Mouse (Mus musculus): ENCODE results near the gene Mef2b.

Gene Mef2b

GRCm38 (mm10) chr8:70139026-70139857 is at the start of gene Mef2b, which contains the start of the genes Rfxank and Borcs8:
Gene Mef2b, plus strand, starts transcription at chr8:70139711.
Gene Rfxank, minus strand, starts transcription at chr8:70139154.
Gene Borcs8, plus strand, starts transcription at chr8:70139499.
- DNase-seq, result peak; percentile 99 to 100

- no peak for DNase-seq
Observed at GRCm38 (mm10) chr8:70092786-70093185, 46.7 kb upstream of the Mef2b start.

GRCm38 (mm10) chr8:70099276-70099675 is 40.2 kb upstream of the Mef2b start:
- DNase-seq, result no peak

DNA sequence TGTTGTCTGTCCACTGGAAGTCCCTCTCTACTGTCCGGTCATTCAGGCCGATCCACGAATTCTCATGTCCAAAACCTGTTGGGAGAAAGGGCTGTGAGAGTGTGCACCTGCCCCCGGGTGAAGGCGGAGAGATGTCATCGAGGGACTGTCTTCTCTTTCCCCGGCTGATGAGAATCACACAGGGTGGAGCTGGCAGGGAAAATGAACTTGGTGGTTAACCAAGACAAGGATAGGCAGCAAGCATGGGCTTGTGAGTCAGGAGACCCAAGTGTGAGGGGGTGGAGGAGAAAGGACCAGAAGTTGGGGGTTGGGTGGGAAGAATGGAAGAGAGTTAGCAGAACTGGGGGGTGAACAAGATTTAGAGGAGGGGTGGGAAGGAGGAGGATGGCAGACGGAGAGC is 39.3 kb upstream of the Mef2b start:
- DNase-seq, result no peak

DNA sequence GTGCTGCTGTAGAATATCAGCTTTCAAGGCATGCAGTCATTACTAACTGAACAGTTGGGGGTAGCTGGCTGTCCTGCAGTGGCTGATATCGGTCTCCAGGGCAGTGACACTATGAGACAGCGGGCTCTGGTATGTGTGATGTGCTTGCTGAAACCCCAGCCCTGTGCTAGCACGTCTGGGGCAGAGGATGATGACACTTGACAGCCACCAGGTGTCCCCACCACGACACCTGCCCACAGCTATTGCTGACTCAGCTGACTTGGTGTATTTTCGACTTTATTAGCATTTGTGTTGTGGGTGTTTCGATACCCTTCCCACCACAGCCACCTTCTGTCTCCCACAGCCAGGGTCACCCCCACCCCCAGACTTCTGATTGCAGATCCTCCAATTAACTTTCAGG is 35.0 kb upstream of the Mef2b start:
- DNase-seq, result peak; percentile 75 to 80

DNA sequence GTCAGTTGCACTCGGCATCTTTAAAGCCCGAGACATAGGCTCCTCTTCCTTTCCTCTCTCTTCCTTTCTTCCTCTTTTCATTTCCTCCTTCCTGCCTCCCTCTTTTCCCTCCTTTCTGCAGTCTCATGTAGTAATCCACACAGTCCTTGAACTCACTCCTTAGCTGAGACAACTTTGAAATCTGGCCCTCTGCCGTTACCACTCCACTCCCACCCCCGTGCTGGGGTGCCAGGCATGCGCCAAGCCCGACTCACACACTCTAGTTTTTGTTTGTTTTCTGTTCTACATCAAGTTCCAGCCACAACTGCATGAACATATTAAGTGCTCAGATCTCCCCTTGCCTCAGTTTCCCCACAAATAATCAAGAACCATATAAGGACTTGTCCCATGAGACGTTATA is 34.6 kb upstream of the Mef2b start:
- DNase-seq, result no peak

DNA sequence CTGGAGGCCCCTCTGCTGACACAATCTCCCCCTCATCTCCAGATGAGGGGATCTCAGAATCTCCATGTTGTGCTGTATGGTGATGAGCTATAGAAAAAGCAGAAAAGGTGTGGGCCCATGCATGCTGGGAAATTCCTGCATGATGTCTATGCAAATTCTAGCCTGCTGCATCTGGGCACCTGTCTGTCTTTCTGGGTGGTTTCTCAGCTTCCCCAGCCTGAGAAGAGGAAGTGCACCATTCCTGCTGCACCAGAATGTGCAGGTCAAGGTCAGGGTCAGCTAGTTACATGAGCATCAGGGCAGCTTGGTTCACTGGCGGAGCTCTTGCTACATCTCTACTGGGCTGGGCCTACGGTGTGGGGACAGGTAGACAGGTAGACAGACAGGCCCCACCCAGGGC is 29.1 kb upstream of the Mef2b start:
- peak; percentile 38 to 49 for DNase-seq

- DNase-seq, result no peak
Observed at GRCm38 (mm10) chr8:70111192-70111795, 28.2 kb upstream of the Mef2b start.

GRCm38 (mm10) chr8:70112401-70113016 is 27.0 kb upstream of the Mef2b start:
- DNase-seq, result peak; percentile 25 to 27

DNA sequence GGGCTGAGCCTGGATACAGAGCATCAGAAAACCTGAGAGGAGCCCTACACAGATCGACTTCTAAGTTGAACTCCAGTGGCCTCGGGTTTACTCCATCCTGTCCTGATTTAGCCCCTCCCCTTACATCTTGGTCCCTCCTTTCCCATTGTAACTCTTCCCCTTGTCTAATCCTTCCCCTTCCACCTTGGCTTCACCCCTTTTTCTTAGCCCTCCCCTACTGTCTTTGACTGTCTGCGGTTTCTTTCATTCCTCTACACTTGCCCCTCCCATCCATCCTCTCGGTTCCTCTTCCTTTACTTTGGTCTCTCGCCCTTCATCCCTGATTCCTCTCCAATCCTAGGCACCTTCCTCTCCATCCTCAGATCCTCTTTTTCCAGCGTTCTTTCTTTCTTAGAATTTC is 25.0 kb upstream of the Mef2b start:
- DNase-seq, result no peak

DNA sequence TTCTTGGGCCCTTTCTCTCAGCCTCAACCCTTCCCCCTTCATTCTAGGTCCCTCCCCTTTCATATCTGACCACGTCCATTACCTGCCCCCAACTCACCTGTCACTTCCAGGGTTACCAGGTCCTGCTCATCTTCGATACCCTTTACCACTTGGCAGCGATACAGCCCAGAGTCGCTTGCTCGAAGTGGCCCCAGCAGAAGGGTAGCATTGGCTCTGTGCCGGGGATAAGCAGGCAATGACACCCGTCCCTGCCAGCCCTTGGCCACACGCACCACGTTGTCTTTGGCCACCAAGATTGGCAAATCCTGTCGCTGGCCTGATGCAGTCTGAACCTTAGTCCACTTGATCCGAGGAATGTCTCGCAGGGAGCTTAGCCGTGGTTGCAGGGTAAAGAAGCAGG is 24.6 kb upstream of the Mef2b start:
- no peak for DNase-seq

DNA sequence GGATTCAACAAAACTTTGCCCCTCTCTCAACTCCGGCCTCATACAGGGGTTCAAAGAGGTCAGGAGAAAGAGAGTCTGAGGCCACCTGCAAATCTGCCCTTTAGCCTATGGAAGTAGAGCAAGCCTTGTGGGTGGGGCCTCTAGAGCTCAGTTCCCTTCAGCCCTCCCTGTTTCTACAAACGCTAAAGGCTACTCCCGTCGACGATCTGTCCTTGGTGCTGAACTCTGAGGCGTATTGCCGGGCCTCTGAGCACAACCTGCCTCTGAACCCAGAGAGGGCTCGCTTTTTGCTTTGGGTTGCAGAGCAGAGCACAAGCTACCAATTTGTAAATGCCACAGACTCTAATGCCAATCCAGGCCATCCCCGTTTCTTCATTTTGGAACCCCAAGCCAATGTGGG is 21.9 kb upstream of the Mef2b start:
- DNase-seq, result peak; percentile 48 to 49

DNA sequence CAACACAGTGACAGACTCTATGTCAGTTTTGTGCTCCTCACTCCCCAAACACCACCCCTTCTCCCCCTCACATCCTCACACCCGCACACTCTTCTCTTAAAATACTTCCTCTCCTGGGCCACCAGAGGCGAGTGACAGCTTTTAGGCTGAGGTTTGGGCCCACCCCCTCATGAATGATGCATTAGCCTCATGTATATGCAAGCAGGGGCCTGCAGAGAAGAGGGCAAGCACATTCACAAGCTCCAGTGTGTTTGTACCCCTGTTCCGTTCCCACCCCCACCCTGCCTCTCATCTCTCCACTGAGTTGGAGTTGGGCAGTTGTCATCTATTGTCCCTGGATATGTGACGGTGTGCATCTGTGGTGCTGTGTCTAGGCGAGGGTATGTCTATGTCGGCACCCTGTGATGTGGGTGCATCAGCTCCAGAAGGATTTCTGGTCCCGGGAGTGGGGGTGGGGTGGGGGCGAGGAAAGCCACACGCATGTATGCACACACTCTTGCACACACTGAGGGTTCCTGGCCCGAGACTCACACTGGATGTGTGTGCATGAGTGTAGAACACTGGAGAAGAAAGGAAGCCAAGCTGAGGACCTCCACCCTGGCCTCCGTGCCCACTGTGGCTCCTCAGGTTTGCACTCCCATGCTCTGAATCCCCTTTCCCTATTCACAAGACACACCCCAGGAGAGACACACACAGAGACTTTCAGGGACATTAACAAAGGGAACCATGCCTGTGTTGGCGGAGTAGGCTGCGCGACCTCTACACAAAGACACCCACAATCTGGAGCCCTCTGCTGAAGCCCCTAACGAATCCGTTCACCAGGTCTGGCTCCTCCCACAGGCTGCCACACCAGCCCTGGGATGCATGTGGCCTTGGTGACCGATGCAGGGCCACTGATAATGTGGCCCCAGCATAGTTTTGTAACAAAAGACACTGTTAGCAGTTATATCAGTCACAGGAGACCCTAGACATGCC is 20.5 kb upstream of the Mef2b start:
- DNase-seq, result peak; percentile 36 to 50

- DNase-seq, result peak; percentile 36 to 48
Observed at GRCm38 (mm10) chr8:70120667-70121066, 18.8 kb upstream of the Mef2b start, which contains the start of gene Ncan. Gene Ncan, minus strand, starts transcription at chr8:70120873.

DNA sequence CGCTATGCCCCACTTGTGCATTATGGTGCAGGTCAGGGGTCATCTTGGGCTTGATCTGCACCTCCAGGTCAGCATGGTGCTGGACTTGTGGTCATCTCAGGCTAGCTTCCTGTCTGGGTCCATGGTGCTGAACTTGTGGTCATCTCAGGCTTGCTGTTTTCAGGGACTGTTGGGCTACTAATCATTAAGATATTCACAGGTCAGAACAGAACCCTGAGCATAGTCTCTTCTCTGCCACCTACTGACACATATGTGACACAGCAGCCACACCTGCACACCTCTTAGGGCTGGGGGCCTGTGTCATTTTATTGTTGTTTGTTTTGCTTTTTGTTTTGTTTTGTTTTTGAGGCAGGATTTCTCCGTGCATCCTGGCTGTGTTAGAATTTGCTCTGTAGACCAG is 16.6 kb upstream of the Mef2b start:
- peak; percentile 41 to 42 for DNase-seq

DNA sequence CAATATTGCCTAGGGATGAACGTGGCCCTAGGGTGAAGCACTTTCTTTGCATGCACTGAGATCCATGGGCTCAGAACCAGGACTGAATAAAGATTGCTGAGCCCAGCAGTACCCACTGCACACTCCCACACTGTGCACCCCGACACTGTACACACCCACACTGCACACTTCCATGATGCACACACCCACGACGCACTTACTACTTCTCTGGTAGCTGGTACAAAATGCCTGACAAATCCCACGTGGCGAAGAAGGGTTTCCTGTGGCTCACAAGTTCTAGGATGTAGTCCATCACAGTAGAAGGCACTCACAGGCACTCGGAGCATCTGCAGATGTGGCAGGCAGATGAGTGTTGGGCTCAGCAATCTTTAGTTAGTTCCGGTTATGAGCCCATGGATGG is 14.5 kb upstream of the Mef2b start:
- no peak for DNase-seq

GRCm38 (mm10) chr8:70128435-70128834 is 11.1 kb upstream of the Mef2b start:
- no peak for DNase-seq

DNA sequence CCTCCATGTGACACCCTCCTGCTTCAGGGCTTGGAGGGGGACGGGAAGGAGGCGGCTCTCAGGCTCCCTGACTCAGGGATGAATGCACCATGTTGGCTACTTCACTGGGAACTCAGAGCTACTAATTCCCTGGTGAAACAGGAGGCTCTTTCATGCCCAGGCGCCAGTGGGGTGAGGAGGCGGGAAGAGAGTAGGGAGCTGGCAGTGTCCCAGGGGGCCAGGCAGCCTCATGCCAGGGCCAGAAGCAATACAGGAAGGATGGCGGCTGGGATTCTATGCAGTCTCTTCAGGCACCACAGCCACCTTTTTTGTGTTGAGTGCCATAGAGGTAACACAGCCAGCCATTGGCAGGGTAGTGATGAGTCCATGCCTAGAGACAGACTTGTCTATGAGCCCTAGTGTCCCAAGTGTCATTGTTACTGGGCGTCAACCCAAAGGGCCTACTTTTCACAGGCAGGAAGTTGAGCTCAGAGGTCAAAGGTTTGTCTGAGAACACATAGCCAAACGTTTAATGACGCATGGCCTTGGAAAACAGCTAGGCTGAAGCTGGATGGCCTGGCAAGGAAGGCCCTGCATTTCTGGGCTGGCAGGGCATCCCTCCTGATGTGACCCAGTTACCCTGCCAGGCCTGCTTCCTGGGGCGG is 10.1 kb upstream of the Mef2b start:
- no peak for DNase-seq

- DNase-seq, result no peak
Observed at GRCm38 (mm10) chr8:70130066-70130465, 9.4 kb upstream of the Mef2b start.

DNA sequence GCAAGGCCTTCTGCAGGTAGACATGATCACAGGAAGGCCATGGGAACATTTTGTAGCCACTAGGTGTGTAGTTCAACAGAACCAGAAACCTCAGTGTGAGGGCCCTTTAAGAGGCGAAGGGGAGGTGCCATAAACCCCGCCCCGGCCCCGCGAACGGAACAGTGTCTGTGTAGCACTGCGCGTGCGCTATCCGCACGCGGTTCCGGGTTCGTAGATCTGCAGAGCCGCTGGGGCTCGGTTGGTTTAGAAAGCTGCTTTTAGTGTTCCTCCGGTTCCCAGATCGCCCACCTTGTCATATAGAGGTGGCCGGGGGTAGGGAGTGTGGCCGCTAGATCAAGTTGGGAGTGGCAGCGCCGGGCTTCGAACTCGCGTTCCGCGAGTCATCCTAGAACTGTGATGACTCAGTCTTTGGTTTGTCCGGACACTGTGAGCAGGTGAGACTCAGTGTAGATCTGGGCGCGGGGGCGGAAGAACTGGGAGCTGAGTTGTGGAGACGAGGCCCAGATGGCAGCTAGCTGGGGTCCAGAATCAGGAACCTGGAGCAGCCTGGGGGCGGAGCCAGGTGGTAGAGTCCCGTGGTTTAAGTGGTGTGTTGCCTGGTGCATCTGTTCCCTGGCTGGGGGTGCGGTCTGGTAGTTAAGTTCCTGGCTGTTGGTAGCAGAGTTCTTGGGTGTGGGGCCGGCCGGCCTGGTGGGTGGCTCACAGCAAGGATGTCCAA is 8.2 kb upstream of the Mef2b start, which contains the start of gene Nr2c2ap:
Gene Nr2c2ap (plus strand): TSS at position 168 of the 718 bp plus-strand sequence.
- peak; percentile 91 for DNase-seq

DNA sequence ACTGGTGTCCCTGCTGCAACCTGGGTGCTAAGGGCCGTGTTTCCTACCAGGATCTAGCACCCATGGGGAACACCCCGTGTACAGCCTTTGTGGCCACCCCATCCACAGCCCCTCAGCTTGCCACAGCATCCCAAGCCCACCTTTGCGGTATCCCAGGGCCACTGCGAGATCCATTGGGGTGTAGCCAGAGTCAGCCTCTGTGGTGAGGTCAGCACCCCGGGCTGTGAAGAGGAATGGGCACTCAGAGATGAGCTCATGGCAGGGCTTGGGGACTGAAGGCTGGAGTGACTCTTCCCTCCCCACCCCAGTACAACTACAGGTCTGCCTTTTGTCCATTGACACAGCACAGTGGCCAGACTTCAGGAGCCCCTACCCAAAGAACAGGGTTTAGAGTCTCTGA is 5.4 kb upstream of the Mef2b start:
- no peak for DNase-seq
